Mouse (Mus musculus) embryonic facial prominence, embryonic 15.5 days (tissue): ENCODE results near the gene Igdcc4. TPM values are rescaled to one million over a fixed set of nuclear protein-coding genes. Genes with fewer than 3 reads are reported as not detected.

Source experiments
- ATAC-seq: fragments of 200-750 bp; cut with Nextera tagmentation; 2 replicates; pipeline ENCODE4 v1.8.0; 2017; ENCODE audit warnings: low read depth, moderate TSS enrichment; ENCODE audit not compliant: insufficient number of reproducible peaks, low FRiP score, low TSS enrichment
- H3K27ac ChIP-seq: fragments of 300-500 bp; sonication (generic); replicated peaks from 2 replicates; pipeline ENCODE4 v1.5.1; 2015; ENCODE audit warnings: mild to moderate bottlenecking, inconsistent platforms
- H3K27me3 ChIP-seq: fragments of 300-500 bp; sonication (generic); 2 replicates; pipeline ENCODE4 v1.6.1; 2015; ENCODE audit warnings: inconsistent platforms
- H3K36me3 ChIP-seq: fragments of 300-500 bp; sonication (generic); 2 replicates; pipeline ENCODE4 v1.6.1; 2015; ENCODE audit warnings: mild to moderate bottlenecking, inconsistent platforms
- H3K4me1 ChIP-seq: fragments of 300-500 bp; sonication (generic); 2 replicates; pipeline ENCODE4 v1.6.1; 2015; ENCODE audit warnings: inconsistent platforms
- H3K4me2 ChIP-seq: fragments of 300-500 bp; sonication (generic); replicated peaks from 2 replicates; pipeline ENCODE4 v1.6.1; 2015; ENCODE audit warnings: mild to moderate bottlenecking, inconsistent platforms
- H3K4me3 ChIP-seq: fragments of 300-500 bp; sonication (generic); replicated peaks from 2 replicates; pipeline ENCODE4 v1.5.1; 2015; ENCODE audit warnings: mild to moderate bottlenecking, inconsistent platforms
- H3K9ac ChIP-seq: fragments of 300-500 bp; sonication (generic); 2 replicates; pipeline ENCODE4 v1.6.1; 2015; ENCODE audit warnings: inconsistent platforms
- H3K9me3 ChIP-seq: fragments of 300-500 bp; sonication (generic); replicated peaks from 2 replicates; pipeline ENCODE4 v1.6.1; 2016; ENCODE audit warnings: inconsistent platforms
- WGBS: fragments of 180-500 bp; shearing (Covaris S2); methylation state at CpG from one replicate; pipeline ENCODE4 v1.1.7; 2015; 5-methylcytosine and 5-hydroxymethylcytosine counted together
- polyA plus RNA-seq: library from polyadenylated mRNA; unstranded; fragments of >200 nt; fragmentation: Nextera tagmentation; extraction: Ambion mirVana; gene quantifications from 2 replicates; pipeline ENCODE4 v1.2.1, GENCODE M21; 2015

Igdcc4 gene
- polyA plus RNA-seq, 1 experiment from 2014 or later = 38.4 TPM

DNA sequence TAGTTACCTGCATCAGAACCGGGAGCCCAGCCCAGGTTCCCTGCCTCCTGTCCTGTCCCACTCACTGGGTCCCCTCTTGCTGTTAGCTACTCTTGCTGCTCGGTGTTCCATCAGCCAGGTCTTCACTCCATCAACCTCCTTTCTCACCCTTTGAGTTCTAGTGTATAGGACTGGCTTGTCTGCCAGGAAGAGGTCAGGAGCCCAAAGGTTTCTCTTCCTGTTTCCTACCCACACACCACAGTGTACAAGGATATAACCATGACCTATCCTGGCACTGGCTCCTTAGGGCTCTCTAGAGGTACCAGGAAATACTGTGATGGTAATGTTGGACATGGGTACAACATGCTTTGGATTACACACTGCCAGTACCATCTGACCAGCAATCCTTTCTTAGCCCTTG, 12.4 kb downstream of the Igdcc4 start:
- Histone ChIP-seq H3K27ac (no peak overlapping the region), H3K36me3 (peaks cover 29% of the 10 kb centered on the region), H3K27me3 (no peaks in the 10 kb centered on the region), H3K9ac (no peak overlapping the region), H3K4me3 (no peak overlapping the region), H3K4me1 (peaks cover 17% of the 10 kb centered on the region), H3K4me2 (no peak overlapping the region), H3K9me3 (no peaks in the 10 kb centered on the region)
- no peak for ATAC-seq
- 88% methylated on average over 2 of the region's 2 CpGs for WGBS

DNA sequence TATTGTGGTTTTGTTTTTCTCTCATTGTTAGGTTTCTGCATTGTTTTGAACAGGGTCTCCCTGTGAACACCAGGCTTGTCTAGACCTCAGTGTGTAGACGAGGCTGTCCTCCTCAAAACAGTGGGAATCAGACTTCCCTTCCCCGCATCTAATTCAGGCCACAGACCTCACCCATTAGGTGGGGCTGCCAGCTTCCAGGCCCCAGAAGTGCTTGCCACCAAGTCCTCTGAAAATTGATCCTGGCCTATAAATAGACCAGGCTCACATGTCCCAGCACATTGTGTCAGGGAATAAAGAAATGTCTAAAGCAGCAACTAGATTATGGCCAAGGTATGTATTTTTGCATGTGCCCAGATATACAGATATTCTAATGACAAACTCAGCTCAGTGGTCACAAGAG, 14.6 kb downstream of the Igdcc4 start:
- Histone ChIP-seq H3K9ac (no peak overlapping the region), H3K9me3 (no peaks in the 10 kb centered on the region), H3K27me3 (no peaks in the 10 kb centered on the region), H3K4me3 (no peak overlapping the region), H3K4me1 (no peaks in the 10 kb centered on the region), H3K4me2 (no peak overlapping the region), H3K36me3 (peaks cover 36% of the 10 kb centered on the region), H3K27ac (no peak overlapping the region)
- no peak for ATAC-seq
- WGBS = 53% methylated on average over 2 of the region's 2 CpGs

DNA sequence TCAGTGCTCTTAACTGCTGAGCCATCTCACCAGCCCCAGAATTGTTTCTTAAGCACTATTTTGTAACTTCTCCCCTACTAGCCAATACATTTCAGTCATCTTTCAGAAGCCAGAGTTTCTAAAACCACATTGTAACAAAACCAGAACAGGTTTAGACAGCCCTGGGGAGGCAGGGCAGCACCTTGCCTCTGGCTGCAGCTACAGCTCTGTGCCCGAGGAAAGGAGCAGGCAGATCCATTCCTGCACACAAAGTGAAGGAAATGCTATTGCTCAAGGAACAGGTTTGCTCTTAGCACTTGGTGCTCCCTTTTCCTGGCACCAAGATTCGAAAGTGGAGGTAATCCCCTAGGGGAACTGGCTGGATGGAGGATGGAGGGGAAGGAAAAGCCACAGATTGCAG, 16.2 kb downstream of the Igdcc4 start:
- no peak overlapping the region for H3K4me2 ChIP-seq
- WGBS = 56% methylated on average over 2 of the region's 2 CpGs

DNA sequence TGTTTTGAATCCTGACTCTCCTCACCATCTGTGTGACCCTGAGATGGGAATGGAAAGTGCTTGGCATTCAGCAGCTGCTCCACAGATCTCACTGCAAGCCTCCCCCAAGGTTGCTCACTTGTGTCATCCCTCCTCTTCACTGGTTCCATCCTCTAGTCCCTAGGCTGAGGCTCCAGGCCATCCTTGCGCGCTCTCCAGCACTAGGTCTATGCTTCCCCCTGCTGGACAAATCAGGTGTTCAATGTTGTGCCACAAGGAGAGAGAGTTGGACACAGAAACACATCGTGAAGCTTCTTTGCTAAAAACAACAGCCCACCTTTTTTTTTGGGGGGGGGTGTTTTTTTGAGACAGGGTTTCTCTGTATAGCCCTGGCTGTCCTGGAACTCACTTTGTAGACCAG, 19.6 kb downstream of the Igdcc4 start:
- peak; percentile 42; the same call in 1 of the 2 replicates for ATAC-seq
- H3K4me3 ChIP-seq = no peak overlapping the region
- no peak overlapping the region for H3K27ac ChIP-seq
- no peak overlapping the region for H3K4me2 ChIP-seq
- peaks cover 13% of the 10 kb centered on the region for H3K27me3 ChIP-seq
- H3K9me3 ChIP-seq = no peaks in the 10 kb centered on the region
- H3K36me3 ChIP-seq = peaks cover 39% of the 10 kb centered on the region
- peaks cover 7% of the 10 kb centered on the region; the same call in 1 of the 2 replicates for H3K4me1 ChIP-seq
- H3K9ac ChIP-seq = no peak overlapping the region
- WGBS = 10% methylated on average over 3 of the region's 3 CpGs

More for the DNA sequence above, 16.2 kb downstream of the Igdcc4 start:
- Histone ChIP-seq H3K27me3 (peaks cover 8% of the 10 kb centered on the region; the same call in 1 of the 2 replicates), H3K4me1 (no peaks in the 10 kb centered on the region), H3K27ac (no peak overlapping the region), H3K36me3 (peaks cover 36% of the 10 kb centered on the region), H3K4me3 (no peak overlapping the region), H3K9ac (no peak overlapping the region), H3K9me3 (no peaks in the 10 kb centered on the region)
- ATAC-seq = no peak

DNA sequence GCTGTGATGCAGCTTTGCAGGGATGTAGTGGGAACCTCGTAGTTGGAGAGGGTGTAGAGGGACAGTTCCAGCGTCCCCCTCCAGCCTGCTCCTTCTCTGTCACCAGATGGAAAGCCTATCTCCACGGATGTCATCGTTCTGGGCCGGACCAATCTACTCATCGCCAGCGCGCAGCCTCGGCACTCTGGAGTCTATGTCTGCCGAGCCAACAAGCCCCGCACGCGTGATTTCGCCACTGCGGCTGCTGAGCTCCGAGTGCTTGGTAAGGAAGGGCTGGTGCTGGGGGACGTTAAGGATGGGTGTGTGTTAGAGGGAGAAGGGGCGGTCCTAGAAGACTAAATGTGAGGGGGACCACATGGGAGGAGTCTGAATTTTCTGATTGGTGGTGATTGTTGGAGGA, 21.3 kb downstream of the Igdcc4 start:
- no peaks in the 10 kb centered on the region for H3K9me3 ChIP-seq
- 0 out of 2 replicates have a peak overlapping the region, but pooled peaks have one; percentile 6 for H3K4me3 ChIP-seq
- no peak overlapping the region for H3K27ac ChIP-seq
- no peak overlapping the region for H3K9ac ChIP-seq
- WGBS = 17% methylated on average over 18 of the region's 18 CpGs
- no peak overlapping the region; the same call in 1 of the 2 replicates for H3K4me2 ChIP-seq
- ATAC-seq = no peak
- peaks cover 13% of the 10 kb centered on the region for H3K27me3 ChIP-seq
- H3K36me3 ChIP-seq = peaks cover 46% of the 10 kb centered on the region
- peaks cover 7% of the 10 kb centered on the region; the same call in 1 of the 2 replicates for H3K4me1 ChIP-seq

DNA sequence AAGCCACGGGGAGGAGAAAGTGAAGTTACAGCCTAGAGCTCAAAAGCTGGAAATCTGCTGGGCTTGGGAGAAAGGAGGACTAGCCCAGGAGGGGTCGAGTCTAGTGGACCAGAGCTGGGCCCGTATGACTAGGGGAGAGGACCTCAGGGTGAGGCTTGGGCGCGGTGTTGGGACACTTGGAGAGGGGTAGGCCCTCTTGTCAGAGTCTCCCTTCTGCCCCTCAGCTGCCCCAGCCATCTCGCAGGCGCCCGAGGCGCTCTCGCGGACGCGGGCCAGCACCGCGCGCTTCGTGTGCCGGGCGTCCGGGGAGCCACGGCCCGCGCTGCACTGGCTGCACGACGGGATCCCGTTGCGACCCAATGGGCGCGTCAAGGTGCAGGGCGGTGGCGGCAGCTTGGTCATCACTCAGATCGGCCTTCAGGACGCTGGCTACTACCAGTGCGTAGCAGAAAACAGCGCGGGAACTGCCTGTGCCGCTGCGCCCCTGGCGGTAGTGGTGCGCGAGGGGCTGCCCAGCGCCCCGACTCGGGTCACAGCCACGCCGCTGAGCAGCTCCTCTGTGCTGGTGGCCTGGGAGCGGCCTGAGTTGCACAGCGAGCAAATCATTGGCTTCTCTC, 22.4 kb downstream of the Igdcc4 start:
- H3K4me2 ChIP-seq = peak overlapping the region; percentile 54
- no peak overlapping the region for H3K27ac ChIP-seq
- WGBS = 13% methylated on average over 48 of the region's 48 CpGs
- no peaks in the 10 kb centered on the region for H3K9me3 ChIP-seq
- peak; percentile 25; the same call in 1 of the 2 replicates for ATAC-seq
- peaks cover 45% of the 10 kb centered on the region for H3K36me3 ChIP-seq
- H3K27me3 ChIP-seq = peaks cover 13% of the 10 kb centered on the region
- H3K4me1 ChIP-seq = peaks cover 12% of the 10 kb centered on the region
- H3K9ac ChIP-seq = no peak overlapping the region
- peak overlapping the region; percentile 33 for H3K4me3 ChIP-seq

DNA sequence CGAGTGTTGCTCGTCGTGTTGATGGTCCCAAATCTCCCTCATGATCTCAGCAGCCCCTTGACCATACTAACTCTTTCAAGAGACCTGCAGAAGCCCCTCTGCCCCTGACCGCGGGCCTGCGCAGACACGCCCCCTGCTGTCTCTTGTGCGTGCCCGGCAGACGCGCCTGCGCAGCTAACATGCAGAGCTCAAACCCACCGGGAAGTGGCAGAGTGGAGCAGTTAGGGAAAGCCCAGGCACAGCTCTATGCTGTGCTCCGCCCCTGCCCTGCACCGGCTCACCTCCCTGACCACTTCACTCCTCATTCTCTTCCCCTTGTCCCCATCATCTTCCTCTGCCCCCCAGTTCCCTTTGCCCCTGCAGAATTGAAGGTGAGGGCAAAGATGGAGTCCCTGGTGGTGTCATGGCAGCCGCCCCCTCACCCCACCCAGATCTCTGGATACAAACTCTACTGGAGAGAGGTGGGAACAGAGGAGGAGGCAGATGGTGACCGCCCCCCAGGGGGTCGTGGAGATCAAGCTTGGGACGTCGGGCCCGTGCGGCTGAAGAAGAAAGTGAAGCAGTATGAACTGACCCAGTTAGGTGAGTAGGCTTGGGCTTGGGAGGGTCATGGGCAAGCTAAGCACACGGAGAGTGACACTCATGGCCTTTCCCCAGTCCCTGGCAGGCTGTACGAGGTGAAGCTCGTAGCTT, 27.0 kb downstream of the Igdcc4 start:
- peaks cover 79% of the 10 kb centered on the region for H3K36me3 ChIP-seq
- no peak for ATAC-seq

DNA sequence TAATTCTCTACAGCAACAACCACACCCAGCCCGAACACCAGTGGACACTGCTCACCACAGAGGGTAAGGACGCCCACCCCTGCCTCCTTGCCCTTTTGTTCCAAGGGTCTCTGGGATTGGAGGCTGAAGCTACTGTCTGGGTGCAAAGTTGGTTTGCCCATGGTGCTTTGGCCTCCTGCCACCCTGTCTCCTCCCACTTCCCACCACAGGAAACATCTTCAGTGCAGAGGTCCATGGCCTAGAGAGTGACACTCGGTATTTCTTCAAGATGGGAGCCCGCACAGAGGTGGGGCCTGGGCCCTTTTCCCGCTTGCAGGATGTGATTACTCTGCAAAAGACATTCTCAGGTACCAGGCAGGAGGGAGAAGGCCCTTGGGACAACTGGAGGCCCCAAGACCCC, 30.4 kb downstream of the Igdcc4 start:
- Histone ChIP-seq H3K9me3 (no peaks in the 10 kb centered on the region), H3K27ac (no peak overlapping the region), H3K4me2 (no peak overlapping the region), H3K36me3 (peaks cover 77% of the 10 kb centered on the region), H3K27me3 (no peaks in the 10 kb centered on the region), H3K4me3 (no peak overlapping the region), H3K9ac (no peak overlapping the region), H3K4me1 (peaks cover 5% of the 10 kb centered on the region; the same call in 1 of the 2 replicates)
- WGBS = 82% methylated on average over 5 of the region's 5 CpGs
- ATAC-seq = no peak

More for the DNA sequence above, 27.0 kb downstream of the Igdcc4 start:
- H3K4me2 ChIP-seq = peak overlapping the region; percentile 46
- peaks cover 12% of the 10 kb centered on the region for H3K4me1 ChIP-seq
- no peaks in the 10 kb centered on the region for H3K9me3 ChIP-seq
- H3K4me3 ChIP-seq = peak overlapping the region; percentile 23
- 19% methylated on average over 25 of the region's 25 CpGs for WGBS
- H3K9ac ChIP-seq = no peak overlapping the region
- H3K27me3 ChIP-seq = peaks cover 2% of the 10 kb centered on the region
- H3K27ac ChIP-seq = no peak overlapping the region

DNA sequence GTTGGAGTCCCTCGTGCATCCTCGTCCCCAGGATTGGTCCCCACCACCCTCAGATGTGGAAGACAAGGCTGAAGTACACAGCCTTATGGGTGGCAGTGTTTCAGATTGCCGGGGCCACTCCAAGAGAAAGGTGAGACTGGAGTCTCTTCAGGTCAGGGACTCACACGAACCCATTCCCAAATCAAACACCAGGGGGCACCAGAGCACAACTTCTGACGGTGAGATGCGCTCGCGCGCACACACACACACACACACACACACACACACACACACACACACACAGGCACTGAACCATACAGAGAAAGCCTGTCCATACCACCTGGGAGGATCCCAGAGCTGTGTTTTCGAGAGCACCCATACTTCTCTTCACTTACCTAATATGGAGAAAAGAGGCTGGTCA, 32.5 kb downstream of the Igdcc4 start:
- H3K4me1 ChIP-seq = no peaks in the 10 kb centered on the region
- ATAC-seq = 0 out of 2 replicates have a peak, but pooled peaks have one; percentile 37

DNA sequence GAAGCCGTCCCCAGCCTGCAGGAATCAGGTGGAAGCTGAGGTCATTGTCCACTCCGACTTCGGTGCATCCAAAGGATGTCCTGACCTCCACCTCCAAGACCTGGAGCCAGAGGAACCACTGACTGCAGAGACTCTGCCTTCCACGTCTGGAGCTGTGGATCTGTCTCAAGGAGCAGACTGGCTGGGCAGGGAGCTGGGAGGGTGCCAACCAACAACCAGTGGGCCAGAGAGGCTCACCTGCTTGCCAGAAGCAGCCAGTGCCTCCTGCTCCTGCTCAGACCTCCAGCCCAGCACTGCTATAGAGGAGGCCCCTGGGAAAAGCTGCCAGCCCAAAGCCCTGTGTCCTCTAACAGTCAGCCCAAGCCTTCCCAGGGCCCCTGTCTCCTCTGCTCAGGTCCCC, 33.8 kb downstream of the Igdcc4 start:
- peaks cover 51% of the 10 kb centered on the region for H3K36me3 ChIP-seq
- no peak for ATAC-seq

More for the DNA sequence above, 32.5 kb downstream of the Igdcc4 start:
- Histone ChIP-seq H3K9ac (no peak overlapping the region), H3K4me3 (no peak overlapping the region), H3K36me3 (peaks cover 64% of the 10 kb centered on the region), H3K9me3 (no peaks in the 10 kb centered on the region), H3K27me3 (no peaks in the 10 kb centered on the region), H3K4me2 (no peak overlapping the region), H3K27ac (no peak overlapping the region)
- WGBS = 4% methylated on average over 10 of the region's 10 CpGs

DNA sequence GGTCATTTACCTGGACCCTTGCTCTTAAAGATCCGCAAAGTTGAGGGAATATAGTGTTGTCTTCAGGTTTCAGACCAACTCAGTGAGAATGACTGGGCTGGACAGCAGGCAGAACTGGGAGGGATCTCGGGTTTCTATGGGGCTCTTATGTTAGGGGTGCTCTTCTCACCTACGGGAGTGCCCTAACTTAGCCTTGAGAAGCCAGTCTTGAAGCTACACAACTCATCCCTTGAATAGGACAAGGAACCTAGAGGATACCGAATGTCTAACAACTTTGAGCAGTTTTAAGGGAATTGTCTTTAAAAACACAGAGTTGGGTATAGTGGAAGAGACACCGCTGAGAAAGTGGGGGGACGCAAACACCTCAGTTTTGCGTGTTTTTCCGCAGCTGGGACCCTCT, 39.2 kb downstream of the Igdcc4 start:
- H3K36me3 ChIP-seq = peaks cover 9% of the 10 kb centered on the region
- peak overlapping the region; percentile 34 for H3K9ac ChIP-seq
- peak overlapping the region; percentile 75 for H3K4me3 ChIP-seq
- H3K4me1 ChIP-seq = peaks cover 25% of the 10 kb centered on the region
- H3K9me3 ChIP-seq = no peaks in the 10 kb centered on the region
- ATAC-seq = no peak
- peak overlapping the region; percentile 80 for H3K27ac ChIP-seq
- H3K27me3 ChIP-seq = peaks cover 16% of the 10 kb centered on the region; the same call in 1 of the 2 replicates
- peak overlapping the region; percentile 98 for H3K4me2 ChIP-seq
- 2% methylated on average over 8 of the region's 8 CpGs for WGBS

More for the DNA sequence above, 33.8 kb downstream of the Igdcc4 start:
- peaks cover 6% of the 10 kb centered on the region; the same call in 1 of the 2 replicates for H3K27me3 ChIP-seq
- H3K27ac ChIP-seq = no peak overlapping the region
- WGBS = 75% methylated on average over 4 of the region's 4 CpGs
- no peaks in the 10 kb centered on the region for H3K4me1 ChIP-seq
- H3K9me3 ChIP-seq = no peaks in the 10 kb centered on the region
- no peak overlapping the region for H3K9ac ChIP-seq
- no peak overlapping the region for H3K4me2 ChIP-seq
- no peak overlapping the region for H3K4me3 ChIP-seq
